ENCODE assay signal across 8 mouse cellular contexts in genomic region chr12:71748731-71749130, GRCm38 (mm10).
DNase-seq lines count a peak whose midpoint lies in the region; ATAC-seq lines count a peak whose summit lies in the region.

No protein-coding gene starts in this region.

- ATAC-seq in forebrain, embryonic 16.5 days = peak; percentile 78
- ATAC-seq in heart, embryonic 16.5 days (replicated peaks; ENCODE audit: extremely low read depth, insufficient read depth, low FRiP score) = peak; percentile 68
- no peak for ATAC-seq in CD4-positive, CD25-positive, alpha-beta regulatory T cell, adult 4 months

- H3K36me3 ChIP-seq in forebrain, embryonic 16.5 days (ENCODE audit: control insufficient read depth, insufficient read depth) = no peaks in the 10 kb centered on the region
- no peaks in the 10 kb centered on the region for H3K36me3 ChIP-seq in heart, embryonic 16.5 days (ENCODE audit: control insufficient read depth, insufficient read depth)

- peak; percentile 98 for DNase-seq in 3T3-L1 (ENCODE audit: low read depth, low spot score)
- DNase-seq in adrenal gland, postnatal 14 days = peak; percentile 67
- DNase-seq in layer of hippocampus, adult 18-20 months (ENCODE audit: low spot score in 2 of 2) = peak; percentile 83 to 94
- DNase-seq in lung, postnatal 14 days = peak; percentile 42
- peak; percentile 78 for DNase-seq in urinary bladder, postnatal 14 days (ENCODE audit: low spot score)

- H3K27ac ChIP-seq in forebrain, embryonic 16.5 days (ENCODE audit: low read length) = peak overlapping the region; percentile 83
- peak overlapping the region; percentile 82 for H3K27ac ChIP-seq in heart, embryonic 16.5 days (ENCODE audit: low read length)

- no peak overlapping the region for H3K9ac ChIP-seq in forebrain, embryonic 16.5 days (replicated peaks; ENCODE audit: low read depth, low read length)
- peak overlapping the region; percentile 45; the same call in 1 of the 2 replicates for H3K9ac ChIP-seq in heart, embryonic 16.5 days (ENCODE audit: low read length)

- no peaks in the 10 kb centered on the region for H3K27me3 ChIP-seq in forebrain, embryonic 16.5 days (replicated peaks; ENCODE audit: control insufficient read depth, insufficient read depth, low read length)
- no peaks in the 10 kb centered on the region for H3K27me3 ChIP-seq in heart, embryonic 16.5 days (ENCODE audit: control insufficient read depth, insufficient read depth, low read length)

- no peaks in the 10 kb centered on the region for H3K9me3 ChIP-seq in forebrain, embryonic 16.5 days (ENCODE audit: control insufficient read depth, low read length)
- H3K9me3 ChIP-seq in heart, embryonic 16.5 days (replicated peaks; ENCODE audit: control insufficient read depth, low read length) = no peaks in the 10 kb centered on the region

- H3K4me1 ChIP-seq in forebrain, embryonic 16.5 days (replicated peaks; ENCODE audit: control insufficient read depth, insufficient read depth, low read length) = peaks cover 39% of the 10 kb centered on the region
- H3K4me1 ChIP-seq in heart, embryonic 16.5 days (ENCODE audit: control insufficient read depth, insufficient read depth, low read length) = peaks cover 27% of the 10 kb centered on the region

- H3K4me2 ChIP-seq in forebrain, embryonic 16.5 days (ENCODE audit: low read length) = peak overlapping the region; percentile 26
- peak overlapping the region; percentile 50 for H3K4me2 ChIP-seq in heart, embryonic 16.5 days (ENCODE audit: low read depth, low read length)

- 45% methylated on average over 4 of the region's 4 CpGs for WGBS in forebrain, embryonic 16.5 days
- 12% methylated on average over 4 of the region's 4 CpGs for WGBS in heart, embryonic 16.5 days

- no peak overlapping the region for H3K4me3 ChIP-seq in forebrain, embryonic 16.5 days (replicated peaks; ENCODE audit: low read length)
- no peak overlapping the region for H3K4me3 ChIP-seq in heart, embryonic 16.5 days (ENCODE audit: low read length)

Comparison
In these comparisons a context has a peak if more than half of its experiments do, and no peak if none do; other contexts are left out.
1. DNase-seq: peak in every context shown above with its lines; median percentile 98 in 3T3-L1; 88 in layer of hippocampus, adult 18-20 months; 78 in urinary bladder, postnatal 14 days; 67 in adrenal gland, postnatal 14 days; 42 in lung, postnatal 14 days.